Mouse (Mus musculus) layer of hippocampus, adult 18-20 months (tissue): ENCODE data around the gene Try4. TPM values are rescaled to one million over a fixed set of nuclear protein-coding genes. Genes with fewer than 3 reads are reported as not detected.
"Not testable (repeated sequence)": the region's sequence is repeated elsewhere in the genome, so short reads cannot be mapped to it uniquely, and the experiment has no call there.

Experiments
- DNase-seq, 2 experiments: peaks; one replicate each; pipeline ENCODE4 v3.0.0; 2022; ENCODE audit warnings: low spot score in 2 of 2
- long read RNA-seq: library from polyadenylated mRNA; stranded (forward); transcript quantifications from one replicate; pipeline ENCODE4 v2.0.0, GENCODE M21; 2021
- total RNA-seq, 2 experiments: library from RNA; stranded (reverse); gene quantifications; 2 replicates each; pipeline ENCODE4 v1.2.3; 2021

Try4 gene
- not detected for total RNA-seq
- long read RNA-seq = 0 reads

- no peak for DNase-seq
Measured at GRCm38 (mm10) chr6:41301969-41302368, at the start of gene Try4. Gene Try4 (plus strand): TSS chr6:41302269.

- DNase-seq = not testable (repeated sequence)
Measured at GRCm38 (mm10) chr6:41253314-41253713, 48.8 kb upstream of the Try4 start.

GRCm38 (mm10) chr6:41256424-41256823, 45.6 kb upstream of the Try4 start:
- no peak for DNase-seq

GRCm38 (mm10) chr6:41257432-41257831, 44.6 kb upstream of the Try4 start:
- DNase-seq = no peak

- no peak for DNase-seq
Measured at GRCm38 (mm10) chr6:41262796-41263195, 39.3 kb upstream of the Try4 start.

- no peak for DNase-seq
Measured at GRCm38 (mm10) chr6:41266140-41266539, 35.9 kb upstream of the Try4 start.

- DNase-seq = no peak
Measured at GRCm38 (mm10) chr6:41298255-41298654, 3.8 kb upstream of the Try4 start.

- DNase-seq = not testable (repeated sequence)
Measured at GRCm38 (mm10) chr6:41316741-41317140, 14.7 kb downstream of the Try4 start, which contains the start of gene Try5. Gene Try5 (minus strand): TSS chr6:41316841.

- DNase-seq = no peak
Measured at GRCm38 (mm10) chr6:41353932-41354331, 51.9 kb downstream of the Try4 start, which contains the start of gene Try10. Gene Try10 (plus strand): TSS chr6:41354105.

Other genes with a start within 250 kb of the Try4 start
- gene Try5, start 14.6 kb downstream of the Try4 start, total RNA-seq = not detected
- gene Try10, start 51.8 kb downstream of the Try4 start, total RNA-seq = not detected
- not detected for gene Prss3, start 75.4 kb downstream of the Try4 start, total RNA-seq
- gene Gm5771, start 90.1 kb downstream of the Try4 start, total RNA-seq = not detected
- not detected for gene Gm10334, start 143.9 kb downstream of the Try4 start, total RNA-seq
- gene Prss1, start 156.7 kb downstream of the Try4 start, total RNA-seq = not detected
- not detected for gene Prss2, start 219.5 kb downstream of the Try4 start, total RNA-seq